Mouse (Mus musculus): ENCODE measurements around the gene Gpd1l. TPM values are rescaled to one million over a fixed set of nuclear protein-coding genes. Genes with fewer than 3 reads are reported as not detected.

Gpd1l gene
- polyA plus RNA-seq, 2 experiments: 3.4 to 4.6 TPM

GRCm38 (mm10) chr9:114936687-114937086 is 2.9 kb upstream of the Gpd1l start:
- Histone ChIP-seq H3K4me2 (ENCODE audit: low read depth) (no peak overlapping the region), H3K9me3 (ENCODE audit: control insufficient read depth, low read length) (no peaks in the 10 kb centered on the region), H3K27ac (no peak overlapping the region), H3K27me3 (ENCODE audit: control insufficient read depth, insufficient read depth, low read length) (no peaks in the 10 kb centered on the region), H3K9ac (replicated peaks) (no peak overlapping the region), H3K4me3 (ENCODE audit: insufficient read depth in 1 of 2, low read depth in 2 of 2, low read length in 2 of 2) (no peak overlapping the region), H3K36me3 (replicated peaks; ENCODE audit: control insufficient read depth, insufficient read depth, low read depth) (no peaks in the 10 kb centered on the region), H3K4me1 (replicated peaks; ENCODE audit: control insufficient read depth in 2 of 2, insufficient read depth in 2 of 2, low read length in 1 of 2) (peaks cover 0 to 9% of the 10 kb centered on the region in 2 experiments; a peak in 2 of 4 replicates)
- DNase-seq (ENCODE audit: low read depth in 3 of 3, low spot score in 3 of 3): no peak
- WGBS (ENCODE audit: insufficient replicate concordance): 51% methylated on average over 2 of the region's 2 CpGs
- TF ChIP-seq EP300 (IDR thresholded peaks at IDR 0.05; ENCODE audit: low read depth) (no peak), CTCF (IDR thresholded peaks at IDR 0.05; ENCODE audit: low read depth) (0 out of 2 replicates have a peak, but pooled peaks have one; percentile 5)
- no peak for ATAC-seq (ENCODE audit: insufficient read depth)

GRCm38 (mm10) chr9:114935321-114935720 is 1.5 kb upstream of the Gpd1l start:
- no peaks in the 10 kb centered on the region for H3K9me3 ChIP-seq (ENCODE audit: control insufficient read depth, low read length)
- H3K9ac ChIP-seq (replicated peaks): no peak overlapping the region
- no peak overlapping the region for H3K4me3 ChIP-seq (ENCODE audit: insufficient read depth in 1 of 2, low read depth in 2 of 2, low read length in 2 of 2)
- H3K36me3 ChIP-seq (replicated peaks; ENCODE audit: control insufficient read depth, insufficient read depth, low read depth): no peaks in the 10 kb centered on the region
- ATAC-seq (ENCODE audit: insufficient read depth) (no peak), DNase-seq (ENCODE audit: low read depth in 3 of 3, low spot score in 3 of 3) (no peak)
- 70% methylated on average over 4 of the region's 4 CpGs for WGBS (ENCODE audit: insufficient replicate concordance)
- TF ChIP-seq EP300 (IDR thresholded peaks at IDR 0.05; ENCODE audit: low read depth) (no peak), CTCF (IDR thresholded peaks at IDR 0.05; ENCODE audit: low read depth) (no peak)
- peaks cover 0 to 9% of the 10 kb centered on the region in 2 experiments; a peak in 2 of 4 replicates for H3K4me1 ChIP-seq (replicated peaks; ENCODE audit: control insufficient read depth in 2 of 2, insufficient read depth in 2 of 2, low read length in 1 of 2)
- no peak overlapping the region for H3K27ac ChIP-seq
- no peaks in the 10 kb centered on the region for H3K27me3 ChIP-seq (ENCODE audit: control insufficient read depth, insufficient read depth, low read length)
- no peak overlapping the region for H3K4me2 ChIP-seq (ENCODE audit: low read depth)

- ATAC-seq (ENCODE audit: insufficient read depth) (no peak), DNase-seq (ENCODE audit: low read depth in 3 of 3, low spot score in 3 of 3) (no peak)
- WGBS (ENCODE audit: insufficient replicate concordance): 42% methylated on average over 11 of the region's 11 CpGs
- H3K4me2 ChIP-seq (ENCODE audit: low read depth): peak overlapping the region; percentile 78
- no peak for TF ChIP-seq EP300 (IDR thresholded peaks at IDR 0.05; ENCODE audit: low read depth)
- no peak for TF ChIP-seq CTCF (IDR thresholded peaks at IDR 0.05; ENCODE audit: low read depth)
- peaks cover 0 to 9% of the 10 kb centered on the region in 2 experiments; a peak in 2 of 4 replicates for H3K4me1 ChIP-seq (replicated peaks; ENCODE audit: control insufficient read depth in 2 of 2, insufficient read depth in 2 of 2, low read length in 1 of 2)
- H3K4me3 ChIP-seq (ENCODE audit: insufficient read depth in 1 of 2, low read depth in 2 of 2, low read length in 2 of 2): peak overlapping the region; percentile 36 to 57; a peak in 3 of 4 replicates
- no peak overlapping the region for H3K9ac ChIP-seq (replicated peaks)
- H3K9me3 ChIP-seq (ENCODE audit: control insufficient read depth, low read length): no peaks in the 10 kb centered on the region
- no peaks in the 10 kb centered on the region for H3K36me3 ChIP-seq (replicated peaks; ENCODE audit: control insufficient read depth, insufficient read depth, low read depth)
- H3K27me3 ChIP-seq (ENCODE audit: control insufficient read depth, insufficient read depth, low read length): no peaks in the 10 kb centered on the region
- H3K27ac ChIP-seq: no peak overlapping the region
These were observed 444 bp upstream of the Gpd1l start for GRCm38 (mm10) chr9:114934231-114934630.

- H3K27ac ChIP-seq: no peak overlapping the region
- WGBS (ENCODE audit: insufficient replicate concordance): under 1% methylated on average over 50 of the region's 50 CpGs
These were observed 607 bp downstream of the Gpd1l start for GRCm38 (mm10) chr9:114933037-114933722.

GRCm38 (mm10) chr9:114932607-114933006 is 1.2 kb downstream of the Gpd1l start:
- Histone ChIP-seq H3K4me1 (replicated peaks; ENCODE audit: control insufficient read depth in 2 of 2, insufficient read depth in 2 of 2, low read length in 1 of 2) (peaks cover 0 to 9% of the 10 kb centered on the region in 2 experiments; a peak in 2 of 4 replicates), H3K9ac (replicated peaks) (peak overlapping the region; percentile 39), H3K4me3 (ENCODE audit: insufficient read depth in 1 of 2, low read depth in 2 of 2, low read length in 2 of 2) (peak overlapping the region; percentile 57 to 67), H3K4me2 (ENCODE audit: low read depth) (peak overlapping the region; percentile 78), H3K27me3 (ENCODE audit: control insufficient read depth, insufficient read depth, low read length) (no peaks in the 10 kb centered on the region), H3K27ac (no peak overlapping the region), H3K9me3 (ENCODE audit: control insufficient read depth, low read length) (no peaks in the 10 kb centered on the region), H3K36me3 (replicated peaks; ENCODE audit: control insufficient read depth, insufficient read depth, low read depth) (no peaks in the 10 kb centered on the region)
- no peak for TF ChIP-seq CTCF (IDR thresholded peaks at IDR 0.05; ENCODE audit: low read depth)
- TF ChIP-seq EP300 (IDR thresholded peaks at IDR 0.05; ENCODE audit: low read depth): no peak
- ATAC-seq (ENCODE audit: insufficient read depth) (no peak), DNase-seq (ENCODE audit: low read depth in 3 of 3, low spot score in 3 of 3) (no peak)
- WGBS (ENCODE audit: insufficient replicate concordance): 11% methylated on average over 13 of the region's 13 CpGs

More at GRCm38 (mm10) chr9:114933037-114933722, 607 bp downstream of the Gpd1l start:
- ATAC-seq (ENCODE audit: insufficient read depth) (peak; percentile 19), DNase-seq (ENCODE audit: low read depth in 3 of 3, low spot score in 3 of 3) (no peak)
- H3K4me3 ChIP-seq (ENCODE audit: insufficient read depth in 1 of 2, low read depth in 2 of 2, low read length in 2 of 2): peak overlapping the region; percentile 57 to 67
- H3K36me3 ChIP-seq (replicated peaks; ENCODE audit: control insufficient read depth, insufficient read depth, low read depth): no peaks in the 10 kb centered on the region
- H3K27me3 ChIP-seq (ENCODE audit: control insufficient read depth, insufficient read depth, low read length): no peaks in the 10 kb centered on the region
- H3K9ac ChIP-seq (replicated peaks): peak overlapping the region; percentile 39
- no peak for TF ChIP-seq EP300 (IDR thresholded peaks at IDR 0.05; ENCODE audit: low read depth)
- TF ChIP-seq CTCF (IDR thresholded peaks at IDR 0.05; ENCODE audit: low read depth): no peak
- peak overlapping the region; percentile 78 for H3K4me2 ChIP-seq (ENCODE audit: low read depth)
- H3K9me3 ChIP-seq (ENCODE audit: control insufficient read depth, low read length): no peaks in the 10 kb centered on the region
- H3K4me1 ChIP-seq (replicated peaks; ENCODE audit: control insufficient read depth in 2 of 2, insufficient read depth in 2 of 2, low read length in 1 of 2): peaks cover 0 to 9% of the 10 kb centered on the region in 2 experiments; a peak in 2 of 4 replicates

Data from liver, embryonic 14.5 days (tissue).